In genomic region chr19:53830407-53831163, GRCm38 (mm10) we compare ENCODE assay signal across 8 mouse cellular contexts.
DNase-seq lines count a peak whose midpoint lies in the region; ATAC-seq and TF ChIP-seq lines count a peak whose summit lies in the region.

No protein-coding gene starts in this region.

- peak; percentile 18 to 60; a peak in 2 of 4 replicates for TF ChIP-seq EP300 in MEL (IDR thresholded peaks at IDR 0.05; ENCODE audit: low read depth in 1 of 2, low read length in 2 of 2)

- H3K36me3 ChIP-seq in MEL (ENCODE audit: control insufficient read depth in 1 of 2, insufficient read depth in 2 of 2, low read length in 2 of 2) = peaks cover 6 to 16% of the 10 kb centered on the region in 2 experiments
- peaks cover 28% of the 10 kb centered on the region for H3K36me3 ChIP-seq in heart, embryonic 10.5 days

- peak; percentile 71 for ATAC-seq in common myeloid progenitor, adult 5-6 weeks (replicated peaks; ENCODE audit: low read depth, poor library complexity, severe bottlenecking)

- peak; percentile 63 for DNase-seq in MEL (ENCODE audit: low read depth, low spot score)
- DNase-seq in heart, embryonic 10.5 days (ENCODE audit: low spot score) = peak; percentile 94
- DNase-seq in kidney, adult 9 months = peak; percentile 47
- DNase-seq in lung, postnatal 36 days = peak; percentile 73
- DNase-seq in left cerebral cortex, postnatal 4 days = no peak
- DNase-seq in layer of hippocampus, adult 8-10 months (ENCODE audit: low spot score in 2 of 2) = no peak
- no peak for DNase-seq in frontal cortex, adult 2 months (ENCODE audit: extremely low spot score in 1 of 2, low spot score in 1 of 2)

- no peak overlapping the region for H3K27ac ChIP-seq in MEL (ENCODE audit: control insufficient read depth, low read depth, low read length)
- peak overlapping the region; percentile 81 for H3K27ac ChIP-seq in heart, embryonic 10.5 days

- H3K9me3 ChIP-seq in MEL (replicated peaks; ENCODE audit: insufficient read depth, low read length) = no peaks in the 10 kb centered on the region
- no peaks in the 10 kb centered on the region for H3K9me3 ChIP-seq in heart, embryonic 10.5 days

- 9% methylated on average over 8 of the region's 8 CpGs for WGBS in heart, embryonic 10.5 days

- TF ChIP-seq CTCF in MEL (IDR thresholded peaks at IDR 0.05 in 2 of 3, conservative IDR thresholded peaks at IDR 0.05 in 1 of 3; ENCODE audit: control insufficient read depth in 1 of 3, insufficient read depth in 1 of 3, low read depth in 2 of 3, low read length in 3 of 3, poor library complexity in 1 of 3, severe bottlenecking in 1 of 3) = no peak

- H3K4me1 ChIP-seq in MEL (ENCODE audit: control insufficient read depth in 1 of 2, insufficient read depth in 2 of 2, low read length in 2 of 2) = peaks cover 0 to 5% of the 10 kb centered on the region in 2 experiments; a peak in 2 of 4 replicates
- peaks cover 32% of the 10 kb centered on the region for H3K4me1 ChIP-seq in heart, embryonic 10.5 days

- no peak overlapping the region for H3K9ac ChIP-seq in MEL (ENCODE audit: control insufficient read depth, low read depth, low read length, poor library complexity, severe bottlenecking)

- H3K79me2 ChIP-seq in MEL (ENCODE audit: control insufficient read depth, insufficient read depth, low read length, poor library complexity) = no peaks in the 10 kb centered on the region

- intact Hi-C loops in left cerebral cortex, postnatal 4 days (cut with DNase I) = no loop called here

- no peak overlapping the region for H3K4me3 ChIP-seq in MEL (ENCODE audit: control insufficient read depth in 1 of 2, insufficient read depth in 1 of 2, low read depth in 2 of 2, low read length in 2 of 2)
- peak overlapping the region; percentile 31 for H3K4me3 ChIP-seq in heart, embryonic 10.5 days

- no peak for TF ChIP-seq POLR2A in MEL (IDR thresholded peaks at IDR 0.05; ENCODE audit: control insufficient read depth in 1 of 2, insufficient read depth in 1 of 2, low read depth in 1 of 2, low read length in 2 of 2, poor library complexity in 1 of 2)

- H3K27me3 ChIP-seq in MEL (ENCODE audit: control insufficient read depth in 1 of 2, insufficient read depth in 2 of 2, low read length in 2 of 2) = no peaks in the 10 kb centered on the region
- no peaks in the 10 kb centered on the region for H3K27me3 ChIP-seq in heart, embryonic 10.5 days (ENCODE audit: insufficient read depth, poor library complexity, severe bottlenecking)

- no peak for TF ChIP-seq RAD21 in MEL (IDR thresholded peaks at IDR 0.05; ENCODE audit: low read depth, low read length)

TF ChIP-seq in MEL, 35 proteins besides CTCF, POLR2A, EP300 and RAD21:
- TF ChIP-seq POLR2AphosphoS2 (IDR thresholded peaks at IDR 0.05; ENCODE audit: low read length) = no peak
- TF ChIP-seq ZKSCAN1 (IDR thresholded peaks at IDR 0.05; ENCODE audit: low read depth, low read length) = no peak
- no peak for TF ChIP-seq NELFE (IDR thresholded peaks at IDR 0.05; ENCODE audit: low read depth, low read length)
- TF ChIP-seq POLR2AphosphoS5 (IDR thresholded peaks at IDR 0.05; ENCODE audit: borderline replicate concordance, low read depth, low read length) = no peak
- TF ChIP-seq HCFC1 (IDR thresholded peaks at IDR 0.05; ENCODE audit: low read depth, low read length) = no peak
- no peak for TF ChIP-seq ZNF384 (IDR thresholded peaks at IDR 0.05; ENCODE audit: low read depth, low read length)
- no peak for TF ChIP-seq ELF1 (IDR thresholded peaks at IDR 0.05; ENCODE audit: low read depth, low read length)
- no peak for TF ChIP-seq USF2 (IDR thresholded peaks at IDR 0.05; ENCODE audit: borderline replicate concordance in 1 of 2, insufficient read depth in 1 of 2, low read depth in 1 of 2, low read length in 2 of 2)
- no peak for TF ChIP-seq MAFK (IDR thresholded peaks at IDR 0.05; ENCODE audit: borderline replicate concordance, low read depth, low read length)
- no peak for TF ChIP-seq MAZ (IDR thresholded peaks at IDR 0.05; ENCODE audit: low read depth, low read length)
- no peak for TF ChIP-seq USF1 (IDR thresholded peaks at IDR 0.05; ENCODE audit: low read depth, low read length)
- TF ChIP-seq GATA1 (IDR thresholded peaks at IDR 0.05; ENCODE audit: low read depth, low read length) = peak; percentile 54; the same call in 1 of the 2 replicates
- TF ChIP-seq TAL1 (IDR thresholded peaks at IDR 0.05; ENCODE audit: low read length) = peak; percentile 58
- TF ChIP-seq TBP (IDR thresholded peaks at IDR 0.05; ENCODE audit: low read depth, low read length) = no peak
- TF ChIP-seq BHLHE40 (IDR thresholded peaks at IDR 0.05; ENCODE audit: borderline replicate concordance, low read depth, low read length) = no peak
- no peak for TF ChIP-seq CHD2 (IDR thresholded peaks at IDR 0.05; ENCODE audit: low read length)
- 0 out of 2 replicates have a peak, but pooled peaks have one; percentile 22 for TF ChIP-seq TCF12 (IDR thresholded peaks at IDR 0.05; ENCODE audit: low read depth, low read length)
- TF ChIP-seq ETS1 (IDR thresholded peaks at IDR 0.05; ENCODE audit: low read depth, low read length) = no peak
- TF ChIP-seq KAT2A (conservative IDR thresholded peaks at IDR 0.05; ENCODE audit: low read depth, low read length) = no peak
- TF ChIP-seq MYB (IDR thresholded peaks at IDR 0.05; ENCODE audit: low read depth, low read length) = no peak
- TF ChIP-seq CHD1 (IDR thresholded peaks at IDR 0.05; ENCODE audit: low read depth, low read length) = no peak
- TF ChIP-seq ZMIZ1 (IDR thresholded peaks at IDR 0.05; ENCODE audit: low read depth, low read length) = no peak
- TF ChIP-seq E2F4 (IDR thresholded peaks at IDR 0.05; ENCODE audit: borderline replicate concordance, low read depth, low read length) = no peak
- TF ChIP-seq UBTF (IDR thresholded peaks at IDR 0.05; ENCODE audit: borderline replicate concordance, insufficient read depth, low read depth, low read length) = no peak
- TF ChIP-seq GABPA (IDR thresholded peaks at IDR 0.05; ENCODE audit: low read depth, low read length) = no peak
- no peak for TF ChIP-seq SMC3 (IDR thresholded peaks at IDR 0.05; ENCODE audit: low read depth, low read length)
- TF ChIP-seq RCOR1 (IDR thresholded peaks at IDR 0.05; ENCODE audit: low read depth, low read length) = no peak
- TF ChIP-seq SIN3A (IDR thresholded peaks at IDR 0.05; ENCODE audit: low read length) = peak; percentile 50; the same call in 1 of the 2 replicates
- TF ChIP-seq MXI1 (IDR thresholded peaks at IDR 0.05; ENCODE audit: low read depth, low read length) = no peak
- TF ChIP-seq MAX (IDR thresholded peaks at IDR 0.05; ENCODE audit: low read length) = no peak
- TF ChIP-seq MYC (IDR thresholded peaks at IDR 0.05; ENCODE audit: low read depth, low read length) = no peak
- TF ChIP-seq MEF2A (IDR thresholded peaks at IDR 0.05; ENCODE audit: extremely low read depth, insufficient replicate concordance, low read depth, low read length, poor library complexity, severe bottlenecking) = no peak
- TF ChIP-seq ZC3H11A (IDR thresholded peaks at IDR 0.05; ENCODE audit: low read depth, low read length) = no peak

Comparison
In these comparisons a context has a peak if more than half of its experiments do, and no peak if none do; other contexts are left out.
1. DNase-seq: peak in MEL (single experiment), heart, embryonic 10.5 days (single experiment), kidney, adult 9 months (single experiment) and lung, postnatal 36 days (single experiment); none in left cerebral cortex, postnatal 4 days (single experiment), layer of hippocampus, adult 8-10 months (0 of 2) and frontal cortex, adult 2 months (0 of 2).